Mouse (Mus musculus) left cerebral cortex, postnatal 10 days (tissue): Measurements from ENCODE around the gene Cel. TPM values are rescaled to one million over a fixed set of nuclear protein-coding genes. Genes with fewer than 3 reads are reported as not detected.

Source experiments
- DNase-seq, 2 experiments: peaks; one replicate each; pipeline ENCODE4 v3.0.0; 2021 to 2022; ENCODE audit warnings: low spot score in 2 of 2, mixed read lengths in 1 of 2; ENCODE audit errors: extremely low spot score in 1 of 2
- intact Hi-C: fragments of 180-260 bp; cut with DNase I; formaldehyde crosslinking; loops from one replicate; pipeline ENCODE4 v1.15.1; 2025
- total RNA-seq, 2 experiments: library from RNA; stranded (reverse); gene quantifications; 2 replicates each; pipeline ENCODE4 v1.2.3; 2021

The Cel gene
- total RNA-seq, 2 experiments from 2014 or later, result not detected

DNA sequence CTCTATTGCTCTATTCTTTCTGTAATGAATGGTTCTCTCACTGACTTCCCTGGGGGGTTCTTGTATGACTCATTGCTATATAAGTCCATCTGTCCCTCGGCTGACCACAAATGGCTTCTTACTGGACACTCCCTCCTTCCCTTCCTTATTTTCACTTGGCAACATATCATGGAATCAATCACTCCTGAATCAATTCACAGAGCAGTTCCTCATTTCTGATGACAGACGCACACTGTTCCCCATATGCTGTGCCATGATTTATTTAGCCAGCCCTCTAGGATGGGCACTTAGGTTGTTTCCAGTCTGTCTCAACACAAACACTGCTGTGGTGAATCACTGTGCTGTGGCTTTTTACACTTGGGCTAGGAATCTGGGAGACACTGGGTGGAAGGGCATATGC lies 28.3 kb upstream of the Cel start:
- intact Hi-C loops, result no loop called here
- DNase-seq, result no peak

DNA sequence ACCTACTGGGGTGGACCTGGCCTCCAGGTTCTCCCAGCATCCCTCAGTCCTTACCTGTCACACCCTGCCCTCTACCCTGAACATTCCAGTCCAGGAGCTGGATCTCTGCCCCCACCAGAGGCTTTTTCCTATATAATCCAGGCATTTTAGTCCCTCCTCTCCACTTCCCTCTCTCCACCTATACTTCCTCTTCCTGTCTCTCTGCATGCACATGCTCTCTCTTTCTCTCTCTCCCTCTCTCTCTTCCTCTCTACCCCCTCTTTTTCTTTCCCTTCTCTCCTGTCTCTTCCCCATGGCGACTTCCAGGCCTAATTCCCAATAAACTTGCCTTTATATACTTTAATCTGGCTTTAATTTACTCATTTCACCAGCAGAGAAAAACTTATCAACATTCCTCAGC lies 25.4 kb upstream of the Cel start:
- intact Hi-C loops, result loop anchor here (5.0 kb wide), 1 partner anchor 34 kb away; the partner anchor contains the start of gene Gfi1b
- DNase-seq, result no peak

DNA sequence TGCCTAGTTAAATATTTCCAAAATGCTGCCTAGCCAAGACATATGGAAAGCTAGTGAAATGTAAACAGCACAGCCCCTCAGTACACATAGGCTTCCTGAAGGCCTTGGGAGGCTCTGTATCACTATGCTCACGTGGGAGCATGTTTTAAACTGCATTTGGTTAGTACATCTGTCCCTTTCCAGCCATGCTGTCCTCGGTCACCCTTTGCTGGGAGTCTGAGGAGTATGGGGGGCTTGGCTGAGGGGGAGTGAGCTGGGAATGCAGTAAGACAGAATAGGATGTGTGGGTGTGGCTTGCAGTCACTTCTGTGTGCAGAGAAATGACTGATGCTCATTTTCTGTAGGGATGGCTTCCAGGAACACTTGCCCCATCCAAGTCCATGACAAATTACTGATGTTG lies 22.5 kb upstream of the Cel start:
- DNase-seq, result no peak
- intact Hi-C loops, result loop anchor here (2.0 to 5.0 kb wide), 2 partner anchors 37 to 71 kb away; partner anchors contain the start of gene Gfi1b

DNA sequence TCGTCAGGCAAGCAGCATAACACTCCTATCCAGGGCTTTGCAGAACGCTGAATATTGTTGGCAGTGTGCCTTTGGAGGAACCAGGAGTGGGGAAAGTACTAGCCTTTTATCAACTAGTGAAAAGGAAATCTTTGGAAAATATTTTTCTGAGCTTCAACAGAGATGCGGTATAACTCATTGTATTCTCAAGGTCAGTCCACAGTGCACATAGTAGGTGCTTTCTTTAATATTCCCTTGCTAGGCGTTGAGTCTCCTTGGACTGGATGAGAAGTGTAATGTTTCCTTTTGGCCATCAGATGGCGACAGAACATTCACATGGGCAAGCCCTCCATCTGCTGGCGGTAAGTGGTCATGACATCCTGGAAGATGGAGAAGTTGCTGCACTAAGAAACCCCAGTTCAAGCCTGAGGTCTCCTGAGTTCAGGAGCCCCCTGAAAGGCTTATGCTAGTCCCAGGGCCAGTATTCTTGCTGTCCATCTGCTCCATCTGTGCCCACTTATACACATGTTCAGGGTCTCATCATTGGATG lies 21.9 kb upstream of the Cel start:
- DNase-seq, result peak; percentile 76 to 79
- intact Hi-C loops, result loop anchor here (2.0 to 5.0 kb wide), 2 partner anchors 37 to 70 kb away; partner anchors contain the start of gene Gfi1b

DNA sequence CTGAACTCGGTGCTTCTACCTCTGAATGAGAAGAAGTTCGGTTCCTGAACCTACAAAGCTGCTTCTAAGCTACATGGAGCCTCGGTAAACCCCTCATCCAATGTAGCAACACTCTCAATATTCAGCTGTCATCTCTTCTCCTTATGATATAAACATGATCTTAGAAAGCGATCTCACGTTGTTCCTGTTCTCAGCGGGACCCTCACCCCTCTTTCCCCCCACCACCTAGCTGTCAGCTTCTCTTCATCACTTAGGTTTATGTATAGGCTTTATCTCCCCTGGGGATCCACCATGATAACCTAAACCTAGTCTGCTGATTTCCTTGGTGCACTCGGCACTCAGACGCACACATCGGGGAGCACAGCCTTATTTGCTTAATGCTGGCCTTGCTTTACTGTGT lies 20.4 kb upstream of the Cel start, which contains the start of gene Gtf3c5:
Gtf3c5 (minus strand) TSS at position 101 of the 400 bp plus-strand sequence.
- intact Hi-C loops, result loop anchor here (2.0 kb wide), 1 partner anchor 69 kb away; no protein-coding TSS in a partner anchor
- DNase-seq, result no peak

DNA sequence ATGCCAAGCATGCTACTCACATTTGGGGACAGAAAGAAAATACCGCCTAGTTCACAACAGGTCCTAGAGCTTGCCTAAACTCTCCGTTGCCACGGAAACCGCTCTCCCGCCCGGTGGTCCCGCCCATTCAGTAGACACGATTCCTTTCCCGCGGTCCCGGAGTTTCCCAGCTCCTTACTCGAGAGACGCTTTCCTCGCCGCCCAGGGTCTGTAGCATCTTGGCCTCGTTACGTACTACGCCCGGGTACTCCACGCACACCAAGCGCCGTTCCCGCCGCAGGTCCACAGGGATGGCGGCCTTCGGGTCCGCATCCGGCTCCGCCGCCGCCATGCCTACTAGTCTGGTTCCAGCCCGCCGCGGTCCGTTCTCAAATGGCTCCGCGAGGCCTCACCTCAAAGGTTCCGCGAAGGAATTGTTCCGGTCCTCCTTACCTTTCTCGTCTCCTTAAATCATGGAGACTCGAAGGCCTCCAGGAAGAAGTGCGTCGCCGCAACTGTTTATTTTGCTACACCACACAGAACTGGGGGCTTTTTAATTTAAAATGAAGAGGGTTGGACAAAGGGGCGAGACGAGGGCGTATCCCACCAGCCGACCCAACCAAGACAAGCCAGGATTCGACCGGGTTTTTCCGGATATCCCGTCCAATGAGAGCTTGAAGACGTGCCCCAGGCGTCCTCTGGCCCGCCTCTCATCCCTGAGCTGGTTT lies 19.6 kb upstream of the Cel start:
- peak; percentile 85 to 91 for DNase-seq
- intact Hi-C loops, result no loop called here

DNA sequence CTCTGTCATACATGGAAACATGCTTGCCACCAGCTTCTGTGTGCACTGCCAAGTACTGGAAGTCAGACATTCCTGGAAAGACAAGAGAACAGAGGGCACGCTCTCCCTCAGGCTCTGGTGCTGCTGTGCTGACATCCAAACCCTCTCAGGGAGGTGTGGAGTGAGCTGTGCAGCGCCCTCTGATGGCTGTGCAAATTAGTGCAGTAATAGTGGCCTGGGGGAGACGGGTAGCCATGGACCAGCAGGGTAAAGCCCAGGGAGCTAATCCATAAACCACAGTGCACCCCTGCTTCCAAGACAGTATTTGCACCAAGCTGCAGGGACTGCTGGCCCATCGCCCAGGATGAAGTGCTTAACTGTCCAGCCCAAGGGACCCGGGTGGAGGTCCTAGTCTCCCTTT lies 14.8 kb upstream of the Cel start:
- intact Hi-C loops, result no loop called here
- no peak for DNase-seq

DNA sequence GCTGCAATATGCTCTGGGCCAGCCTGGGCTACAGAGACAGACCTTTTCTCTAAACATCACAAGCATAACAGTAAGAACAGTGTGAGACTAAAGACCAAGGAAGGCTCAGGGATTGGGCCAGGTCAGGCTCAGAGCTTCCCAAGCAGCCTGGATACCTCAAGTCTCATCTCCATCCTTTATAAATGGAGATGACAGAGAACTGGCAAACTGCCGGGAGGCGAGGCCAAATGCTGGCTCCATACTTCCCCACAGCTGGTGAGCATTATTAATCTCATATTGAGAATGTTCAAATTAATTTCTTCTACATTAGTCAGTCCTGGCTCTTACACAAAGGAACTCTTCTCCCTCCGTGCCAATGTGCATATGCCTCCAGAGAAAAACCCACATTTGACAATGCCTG lies 13.6 kb upstream of the Cel start:
- no peak for DNase-seq
- intact Hi-C loops, result no loop called here

DNA sequence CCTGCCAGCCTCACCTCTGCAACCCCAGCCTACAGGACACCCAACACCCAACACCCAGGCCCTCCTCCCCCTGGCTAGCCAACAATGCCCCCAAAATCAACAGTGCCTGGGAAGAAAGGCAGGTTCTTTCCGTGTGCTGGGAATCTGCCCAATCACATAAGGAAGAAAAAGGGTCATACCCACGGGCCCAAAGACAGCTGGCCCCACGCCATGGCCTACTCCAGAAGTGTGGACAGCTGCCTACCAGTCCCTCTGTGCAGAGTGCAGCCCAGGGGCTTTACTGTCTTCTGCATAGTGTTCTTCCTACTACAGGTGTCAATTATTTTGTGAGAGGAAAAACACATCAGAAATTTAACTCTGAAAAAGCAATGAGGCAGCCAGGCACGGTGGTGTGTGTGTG lies 12.1 kb upstream of the Cel start:
- no peak for DNase-seq
- intact Hi-C loops, result no loop called here

DNA sequence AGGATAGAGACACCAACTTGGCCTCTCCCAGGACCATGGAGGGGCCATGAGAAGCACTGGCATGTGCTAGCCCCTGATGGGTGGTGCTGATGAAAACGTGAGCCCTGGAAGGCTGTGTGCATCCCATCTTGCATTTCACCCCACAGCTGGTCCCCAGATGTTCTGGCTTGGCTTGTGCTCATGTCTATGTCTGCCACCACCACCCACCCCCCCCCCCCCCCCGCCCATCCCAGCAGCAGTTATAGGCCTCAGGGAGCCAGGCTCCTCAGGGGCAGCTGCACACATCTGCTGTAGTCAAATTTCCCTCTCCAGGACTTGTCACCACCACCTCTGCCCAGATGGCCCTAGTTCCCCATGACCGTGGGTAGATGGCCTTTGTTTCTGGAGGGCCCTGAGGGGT lies 6.7 kb upstream of the Cel start:
- intact Hi-C loops, result no loop called here
- DNase-seq, result no peak

DNA sequence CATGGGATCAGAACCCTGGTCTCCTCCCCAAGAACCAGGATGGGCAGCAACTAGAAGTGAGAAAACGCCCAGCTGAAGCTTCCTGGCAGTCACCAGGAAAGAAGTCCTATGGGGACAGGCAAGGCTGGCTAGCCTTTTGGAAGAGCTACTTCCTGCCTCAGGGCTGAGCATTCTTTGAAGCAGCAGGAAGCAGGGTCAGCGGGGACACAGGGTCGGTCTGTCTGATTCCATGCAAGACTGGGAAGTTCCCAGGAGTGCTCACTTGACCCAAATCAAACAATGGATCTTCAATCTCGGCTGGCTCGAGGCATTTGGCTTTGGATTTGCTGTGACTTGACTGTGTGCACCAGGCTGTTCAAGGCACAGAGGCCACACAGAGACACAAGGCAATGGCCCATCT lies 3.3 kb upstream of the Cel start:
- peak in 1 of 2 experiments; percentile 83 for DNase-seq
- intact Hi-C loops, result no loop called here

DNA sequence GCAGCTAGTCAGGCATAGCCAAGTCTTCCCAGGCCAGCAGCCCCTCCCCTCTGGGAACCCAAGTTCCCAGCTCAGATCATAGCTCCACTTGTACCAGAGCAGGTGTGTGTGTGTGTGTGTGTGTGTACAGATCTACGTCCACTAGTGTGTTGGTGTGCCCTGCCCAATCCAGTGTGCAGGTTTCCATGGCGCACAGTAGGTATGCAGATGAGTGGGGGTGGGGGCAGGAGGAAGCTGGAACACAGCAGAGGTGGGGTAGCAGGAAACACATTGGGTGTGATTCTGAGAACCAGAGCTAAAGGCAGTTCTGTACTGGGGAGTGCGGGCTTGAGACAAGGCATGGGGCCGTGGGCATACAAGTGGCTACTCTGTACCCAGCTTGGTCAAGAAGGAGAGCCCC lies 1.2 kb upstream of the Cel start:
- intact Hi-C loops, result no loop called here

DNA sequence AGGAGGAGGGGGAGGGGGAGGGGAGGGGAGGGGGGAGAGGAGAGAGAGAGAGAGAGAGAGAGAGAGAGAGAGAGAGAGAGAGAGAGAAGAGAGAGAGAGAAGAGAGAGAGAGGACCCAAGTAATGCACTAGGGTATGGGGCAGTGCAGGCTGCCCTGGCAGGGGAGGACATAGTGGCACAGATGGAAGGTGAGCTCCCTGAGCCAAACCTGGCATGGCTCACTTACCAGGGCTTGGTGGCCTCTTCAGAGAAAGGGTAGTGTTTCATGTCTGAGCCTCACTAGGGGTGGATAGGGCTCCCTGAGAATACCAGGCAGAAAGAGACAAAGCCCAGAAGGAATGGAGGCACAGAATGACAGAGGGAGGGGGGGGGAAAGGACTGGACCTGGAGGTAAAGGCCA lies 627 bp upstream of the Cel start:
- intact Hi-C loops, result no loop called here
- DNase-seq, result no peak

More for the DNA sequence above, 1.2 kb upstream of the Cel start:
- DNase-seq, result no peak

DNA sequence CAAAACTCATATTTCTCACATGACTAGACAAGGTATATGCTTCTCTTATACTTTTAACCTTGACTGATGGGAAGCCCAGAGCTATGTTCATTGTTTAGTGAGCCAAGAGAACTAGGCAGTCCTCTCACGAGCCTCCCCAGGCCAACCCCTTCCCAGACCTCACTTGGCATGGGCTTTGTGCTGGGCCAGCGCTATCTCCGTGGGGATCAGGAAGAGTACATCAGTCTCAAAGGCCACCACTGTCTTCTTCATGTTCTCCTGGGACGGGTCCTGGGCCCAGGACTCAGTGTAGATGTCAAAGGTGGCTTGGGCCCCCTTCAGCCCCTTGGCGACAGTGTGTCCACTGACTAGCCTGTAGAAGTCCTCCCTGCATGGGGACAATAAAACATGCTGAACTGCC lies 5.8 kb downstream of the Cel start:
- intact Hi-C loops, result no loop called here
- no peak for DNase-seq

DNA sequence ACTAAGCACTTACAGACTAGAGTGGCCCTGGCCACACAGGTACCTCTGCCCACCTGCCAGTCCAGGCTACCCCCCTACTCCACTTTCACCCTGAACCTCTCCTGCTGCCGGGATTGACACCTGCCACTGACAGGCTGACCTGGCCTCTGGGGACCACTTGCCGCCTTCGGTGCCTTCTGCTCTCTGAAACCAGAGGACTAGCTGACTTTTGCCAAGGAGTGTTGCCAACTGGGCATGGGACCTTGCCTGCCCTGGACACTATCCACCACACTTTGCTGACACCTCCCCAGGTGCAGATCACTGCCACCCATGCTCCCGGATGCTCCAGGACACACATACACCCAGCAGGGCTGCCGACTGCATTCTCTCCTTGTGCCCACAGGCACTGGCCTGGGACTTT lies 10.9 kb downstream of the Cel start:
- no peak for DNase-seq
- intact Hi-C loops, result no loop called here

DNA sequence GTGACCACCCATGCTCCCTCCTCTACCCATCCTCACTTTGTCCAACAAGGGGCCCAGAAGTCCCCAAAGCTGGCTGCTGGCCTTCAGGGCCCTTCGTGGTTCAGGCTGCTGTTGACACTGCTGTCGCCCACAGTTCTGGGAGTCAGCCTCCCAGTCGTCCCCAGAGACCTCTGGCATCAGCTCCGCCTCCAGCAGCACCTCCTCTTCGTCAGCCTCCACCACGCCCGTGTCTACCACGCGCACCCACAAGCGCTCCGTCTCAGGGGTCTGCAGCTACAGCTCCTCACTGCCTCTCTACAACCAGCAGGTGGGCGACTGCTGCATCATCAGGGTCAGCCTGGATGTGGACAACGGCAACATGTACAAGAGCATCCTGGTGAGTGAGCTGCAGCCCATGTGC lies 14.0 kb downstream of the Cel start:
- intact Hi-C loops, result no loop called here
- DNase-seq, result no peak

DNA sequence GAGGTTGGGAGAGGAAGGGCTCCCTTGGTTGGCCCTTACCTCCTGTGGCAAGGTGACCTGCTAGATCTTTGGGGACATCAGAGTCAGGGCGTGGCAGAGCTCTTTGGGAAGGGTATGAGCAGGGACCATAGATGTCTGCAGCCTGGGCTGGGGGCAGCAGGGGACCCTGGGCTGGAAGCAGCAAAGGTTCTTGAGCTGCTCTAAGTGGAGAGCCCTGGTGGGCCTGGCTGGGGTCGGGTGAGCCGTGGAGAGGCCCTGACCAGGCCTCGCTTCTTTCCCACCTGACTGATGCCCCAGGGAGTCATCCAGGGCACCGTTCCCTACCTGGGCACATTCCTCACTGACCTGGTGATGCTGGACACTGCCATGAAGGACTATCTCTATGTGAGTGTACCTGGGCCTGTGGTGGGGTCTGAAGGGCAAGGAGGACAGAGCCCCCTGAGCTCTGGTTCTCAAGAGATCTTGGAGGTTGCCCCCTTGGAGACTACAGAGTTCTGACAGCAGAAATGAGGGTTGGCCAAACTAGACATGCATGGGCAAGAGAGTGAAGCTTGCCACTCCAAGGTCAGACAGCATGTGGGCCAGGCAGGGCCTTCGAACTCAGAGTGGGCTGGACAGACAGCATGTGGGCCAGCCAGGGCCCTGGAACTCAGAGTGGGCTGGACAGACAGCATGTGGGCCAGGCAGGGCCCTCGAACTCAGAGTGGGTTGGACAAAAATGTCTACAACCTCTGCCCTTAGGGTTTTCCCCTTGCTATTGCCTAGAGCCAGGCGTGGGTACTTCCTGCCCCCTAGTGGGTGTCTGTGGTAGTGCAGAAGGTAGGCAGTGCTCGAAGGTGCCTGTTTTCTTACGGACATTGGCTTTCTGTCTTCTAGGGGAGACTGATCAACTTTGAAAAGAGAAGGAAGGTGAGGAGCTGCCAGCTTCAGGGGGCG lies 15.7 kb downstream of the Cel start:
- DNase-seq, result peak; percentile 72 to 83
- intact Hi-C loops, result loop anchor here (2.0 kb wide), 1 partner anchor 33 kb away; no protein-coding TSS in a partner anchor

DNA sequence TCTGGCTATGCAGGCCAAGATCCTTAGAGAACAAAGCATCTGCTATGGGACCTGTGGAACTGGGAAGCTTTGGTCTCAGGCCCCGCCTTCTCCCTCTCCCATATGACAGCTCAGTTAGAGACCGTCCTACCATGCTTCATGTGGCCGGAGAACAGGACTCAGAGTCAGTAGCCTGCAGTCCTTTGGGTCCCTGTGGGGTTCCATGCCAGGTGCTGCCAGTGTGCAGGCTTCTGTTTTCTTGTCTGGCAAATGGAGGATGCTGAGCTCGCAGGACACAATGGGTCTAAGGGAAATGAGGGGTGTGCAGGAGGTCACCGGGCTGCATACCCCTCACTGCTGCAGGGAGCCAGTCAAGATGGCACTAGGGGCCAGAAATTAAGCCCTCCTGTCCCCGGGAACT lies 16.6 kb downstream of the Cel start:
- DNase-seq, result no peak
- intact Hi-C loops, result loop anchor here (2.0 kb wide), 1 partner anchor 32 kb away; no protein-coding TSS in a partner anchor

DNA sequence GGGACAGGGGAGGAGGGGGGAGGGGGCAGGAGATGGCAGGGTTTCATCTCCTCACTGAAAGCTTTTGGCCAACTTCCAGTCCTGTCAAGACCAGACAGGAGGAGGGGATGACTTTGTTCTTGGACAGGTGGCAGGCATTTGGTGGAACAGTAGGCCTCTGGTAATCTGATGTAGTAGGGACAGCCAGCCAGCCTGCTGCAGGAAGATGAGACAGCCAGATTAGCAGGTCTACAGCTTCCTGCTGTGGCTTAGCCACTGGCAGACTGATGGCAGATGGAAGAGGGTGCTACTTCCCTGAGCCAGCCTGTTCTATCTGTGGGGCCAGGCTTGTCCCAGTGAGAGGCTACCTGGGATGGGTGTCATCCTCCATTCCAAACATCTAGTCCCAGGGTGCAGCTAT lies 17.2 kb downstream of the Cel start:
- no peak for DNase-seq
- intact Hi-C loops, result loop anchor here (2.0 kb wide), 1 partner anchor 31 kb away; no protein-coding TSS in a partner anchor
